Mouse (Mus musculus): ENCODE results near the gene Hes7.
A peak's percentile ranks its signal among the peaks of the same experiment; 100 is the strongest.

The Hes7 gene

GRCm38 (mm10) chr11:69119446-69120155 is 603 bp upstream of the Hes7 start:
- DNase-seq (ENCODE audit: low read depth, low spot score), result no peak

- peak; percentile 41 for DNase-seq (ENCODE audit: low read depth, low spot score)
Observed at GRCm38 (mm10) chr11:69121001-69121740, 967 bp downstream of the Hes7 start.

- peak; percentile 47 for DNase-seq (ENCODE audit: low read depth, low spot score)
Observed at GRCm38 (mm10) chr11:69121741-69122335, 1.6 kb downstream of the Hes7 start.

- DNase-seq (ENCODE audit: low read depth, low spot score), result peak; percentile 92
Observed at GRCm38 (mm10) chr11:69122336-69122951, 2.2 kb downstream of the Hes7 start, which contains the start of gene 9130213A22Rik. 9130213A22Rik (minus strand) TSS chr11:69122589.

GRCm38 (mm10) chr11:69123056-69123692 is 3.0 kb downstream of the Hes7 start:
- DNase-seq (ENCODE audit: low read depth, low spot score), result peak; percentile 95

- DNase-seq (ENCODE audit: low read depth, low spot score), result peak; percentile 93
Observed at GRCm38 (mm10) chr11:69123693-69124497, 3.7 kb downstream of the Hes7 start.

- peak; percentile 80 for DNase-seq (ENCODE audit: low read depth, low spot score)
Observed at GRCm38 (mm10) chr11:69124498-69124847, 4.3 kb downstream of the Hes7 start.

GRCm38 (mm10) chr11:69125041-69125851 is 5.0 kb downstream of the Hes7 start:
- peak; percentile 95 for DNase-seq (ENCODE audit: low read depth, low spot score)

GRCm38 (mm10) chr11:69125852-69125918 is 5.5 kb downstream of the Hes7 start, which contains the start of gene Aloxe3:
Aloxe3 (plus strand) TSS chr11:69125896.
- no peak for DNase-seq (ENCODE audit: low read depth, low spot score)

- DNase-seq (ENCODE audit: low read depth, low spot score), result peak; percentile 79
Observed at GRCm38 (mm10) chr11:69125919-69126705, 5.9 kb downstream of the Hes7 start.

- DNase-seq (ENCODE audit: low read depth, low spot score), result no peak
Observed at GRCm38 (mm10) chr11:69126706-69127095, 6.5 kb downstream of the Hes7 start.

GRCm38 (mm10) chr11:69128426-69129122 is 8.4 kb downstream of the Hes7 start:
- DNase-seq (ENCODE audit: low read depth, low spot score), result no peak

GRCm38 (mm10) chr11:69133566-69133922 is 13.3 kb downstream of the Hes7 start:
- DNase-seq (ENCODE audit: low read depth, low spot score), result peak; percentile 61

GRCm38 (mm10) chr11:69133923-69134621 is 13.9 kb downstream of the Hes7 start:
- peak; percentile 91 for DNase-seq (ENCODE audit: low read depth, low spot score)

- no peak for DNase-seq (ENCODE audit: low read depth, low spot score)
Observed at GRCm38 (mm10) chr11:69134622-69134968, 14.4 kb downstream of the Hes7 start.

GRCm38 (mm10) chr11:69135361-69135760 is 15.2 kb downstream of the Hes7 start:
- DNase-seq (ENCODE audit: low read depth, low spot score), result no peak

GRCm38 (mm10) chr11:69147546-69147945 is 27.3 kb downstream of the Hes7 start:
- DNase-seq (ENCODE audit: low read depth, low spot score), result peak; percentile 48

- no peak for DNase-seq (ENCODE audit: low read depth, low spot score)
Observed at GRCm38 (mm10) chr11:69148451-69148960, 28.3 kb downstream of the Hes7 start.

Data from brain, adult 2 months (tissue).